Mouse (Mus musculus) brain, embryonic 18.5 days (tissue): Measurements from ENCODE around the gene Fam71a.

ENCODE experiments used
- DNase-seq: peaks from one replicate; pipeline ENCODE4 v3.0.0-alpha.2; 2012; ENCODE audit warnings: low read depth, low spot score

Gene Fam71a

DNA sequence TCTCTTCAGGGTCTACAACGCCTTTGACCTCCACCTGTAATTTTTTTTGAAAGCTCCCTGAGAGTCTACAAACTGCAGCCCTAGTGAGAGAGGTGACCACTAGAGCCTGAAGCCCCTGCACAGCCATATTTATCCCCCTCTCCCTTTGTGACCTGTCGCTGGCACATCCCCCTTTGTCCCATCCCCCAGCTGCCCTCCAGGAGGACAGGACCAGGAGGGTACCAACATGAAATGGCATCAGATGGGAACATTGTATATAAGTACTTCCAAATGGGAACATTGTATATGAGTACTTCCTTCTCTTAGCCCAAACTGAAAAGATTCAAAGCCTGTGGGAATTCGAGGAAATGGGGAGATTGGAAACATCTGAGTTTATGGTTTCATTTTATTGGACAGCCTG, at the start of gene Fam71a:
Fam71a (minus strand) TSS at position 101 of the 400 bp plus-strand sequence.
- DNase-seq: no peak

DNA sequence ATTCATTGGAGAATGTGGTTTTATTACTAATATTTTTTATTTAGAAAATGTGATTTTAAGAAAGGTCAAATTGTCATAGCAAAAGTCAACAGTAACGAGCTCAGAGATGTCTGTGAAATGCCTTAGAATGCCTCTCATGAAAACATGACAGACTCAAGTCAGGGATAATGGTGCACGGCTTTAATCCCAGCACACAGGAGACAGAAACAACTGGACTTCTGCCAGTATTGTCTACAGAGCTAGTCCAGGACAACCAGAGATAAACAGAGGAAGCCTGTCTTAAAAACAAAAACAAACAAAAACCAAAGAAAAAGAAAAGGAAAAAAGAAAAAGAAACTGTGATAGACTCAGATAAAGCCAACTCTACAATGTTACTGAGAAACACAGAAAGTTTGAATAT, 46.5 kb upstream of the Fam71a start:
- DNase-seq: no peak

GRCm38 (mm10) chr1:191205791-191206190, 41.2 kb upstream of the Fam71a start:
- no peak for DNase-seq

- no peak for DNase-seq
Measured at GRCm38 (mm10) chr1:191204876-191205275, 40.3 kb upstream of the Fam71a start.

DNA sequence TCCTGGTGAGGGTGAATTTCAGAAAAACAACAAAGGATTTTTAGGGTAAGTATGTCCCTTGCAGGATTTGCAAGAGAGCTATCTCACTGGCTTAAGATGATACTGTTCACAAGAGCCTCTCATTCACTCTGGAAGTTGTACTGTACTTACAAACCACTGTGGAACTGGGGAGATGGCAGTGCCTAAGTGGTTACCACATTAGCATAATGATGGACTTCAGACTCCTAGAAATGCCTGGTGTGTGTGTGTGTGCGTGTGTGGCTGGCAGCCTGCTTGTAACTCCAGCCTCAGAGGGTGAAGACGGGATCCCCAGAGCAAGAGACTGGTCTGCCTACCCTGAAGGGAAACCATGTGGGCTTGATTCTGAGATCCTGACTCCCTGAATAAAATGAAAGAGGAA, 38.9 kb upstream of the Fam71a start:
- no peak for DNase-seq

DNA sequence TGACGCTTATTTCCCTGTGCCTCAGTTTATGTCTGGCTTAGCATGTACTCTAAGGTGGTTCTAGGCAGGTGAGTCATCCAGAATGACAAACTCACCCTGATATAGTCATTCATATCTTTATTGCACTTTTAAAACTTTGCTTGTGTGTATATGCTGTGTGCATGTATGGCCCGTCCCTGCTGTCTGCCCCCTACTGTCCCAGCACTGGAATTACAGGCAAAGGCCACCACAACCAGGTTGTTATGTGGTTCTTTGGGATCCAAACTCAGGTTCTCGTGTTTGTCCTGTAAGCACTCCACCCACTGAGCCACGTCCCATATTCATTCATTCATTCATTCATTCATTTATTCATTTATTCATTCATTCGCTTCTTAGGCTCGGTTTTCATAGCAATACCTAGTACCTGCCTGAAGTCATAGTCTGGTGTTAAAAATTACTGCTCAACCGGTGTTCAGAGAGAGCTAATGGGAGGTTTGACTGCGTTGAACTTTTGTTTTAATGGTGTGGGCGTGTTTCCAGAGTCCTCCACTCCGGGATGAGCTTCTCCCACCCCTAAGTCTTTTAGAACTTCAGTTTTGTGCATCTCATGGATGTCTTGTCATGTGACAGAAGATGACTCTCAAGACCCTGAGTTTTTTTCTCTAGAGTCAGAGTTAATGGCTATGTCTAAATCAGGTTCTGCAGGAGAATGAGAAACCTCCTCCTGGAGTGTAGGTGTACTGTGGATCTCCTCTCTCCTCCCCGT, 37.8 kb upstream of the Fam71a start:
- DNase-seq: no peak

DNA sequence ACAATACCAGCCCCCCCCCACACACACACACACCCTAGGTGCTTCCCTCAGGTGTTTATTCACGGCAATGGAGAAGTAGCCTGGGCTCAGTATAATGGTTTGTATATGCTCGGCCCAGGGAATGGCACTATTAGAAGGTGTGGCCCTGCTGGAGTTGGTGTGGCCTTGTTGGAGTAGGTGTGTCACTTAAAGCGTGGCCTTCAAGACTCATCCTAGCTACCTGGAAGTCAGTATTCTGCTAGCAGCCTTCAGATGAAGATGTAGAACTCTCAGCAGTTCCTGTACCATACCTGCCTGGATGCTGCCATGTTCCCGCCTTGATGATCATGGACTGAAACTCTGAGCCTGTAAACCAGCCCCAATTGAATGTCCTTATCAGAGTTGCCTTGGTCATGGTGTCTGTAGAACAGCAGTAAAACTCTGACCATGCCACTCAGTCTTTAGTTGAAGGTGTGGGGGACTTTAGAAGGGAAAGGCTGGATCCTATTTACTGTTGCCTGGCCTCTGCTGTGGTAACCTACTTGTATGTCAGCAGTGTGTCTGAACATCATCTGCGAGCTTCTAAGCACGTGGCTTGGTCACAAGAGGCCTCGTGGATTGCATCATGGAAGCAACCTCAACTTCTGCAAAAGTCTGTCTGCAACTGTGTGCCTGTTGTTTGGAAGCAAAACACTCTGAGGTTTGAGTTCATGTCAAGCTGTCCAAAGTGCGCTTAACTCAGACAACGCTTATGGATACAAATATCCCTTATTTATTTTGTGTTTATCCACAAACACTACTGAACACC, 36.4 kb upstream of the Fam71a start:
- DNase-seq: no peak

DNA sequence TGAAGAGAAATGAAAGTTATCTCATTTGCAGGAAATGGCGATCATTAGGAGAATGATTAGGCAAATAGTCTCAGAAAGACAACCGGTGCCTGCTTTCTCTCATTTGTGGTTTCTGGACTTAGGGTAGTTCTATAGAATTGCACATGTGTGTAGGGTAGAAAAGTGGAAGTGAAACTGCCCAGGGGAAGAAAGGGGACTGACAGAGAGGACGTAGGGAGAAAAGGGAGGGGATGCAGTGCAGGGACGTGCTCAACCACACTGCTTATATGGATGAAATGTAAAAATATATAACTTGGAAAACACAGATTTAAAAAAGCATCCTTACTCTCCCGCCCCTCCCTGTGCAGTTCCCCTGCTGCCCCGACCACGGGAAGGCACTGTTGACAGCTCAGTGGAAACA, 33.3 kb upstream of the Fam71a start:
- DNase-seq: no peak

DNA sequence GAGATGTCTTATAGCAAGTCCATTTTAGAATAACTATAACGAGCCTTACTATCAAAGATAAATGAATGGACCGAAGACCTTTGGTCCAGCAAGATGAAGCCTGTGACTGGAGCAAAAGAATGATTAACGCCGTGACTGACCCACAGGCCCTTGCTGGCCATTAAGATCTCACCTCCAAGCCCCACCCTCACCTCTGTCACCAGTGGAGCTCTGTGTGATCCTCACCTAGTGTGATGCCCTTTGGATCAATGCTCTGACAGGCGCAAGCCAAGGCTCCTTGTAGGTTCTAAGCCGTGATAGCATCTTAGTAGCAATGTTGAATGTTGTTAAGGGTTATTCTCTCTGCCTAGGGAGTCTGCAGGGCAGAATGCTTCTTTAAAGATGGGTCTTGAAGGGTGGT, 31.4 kb upstream of the Fam71a start:
- DNase-seq: no peak

DNA sequence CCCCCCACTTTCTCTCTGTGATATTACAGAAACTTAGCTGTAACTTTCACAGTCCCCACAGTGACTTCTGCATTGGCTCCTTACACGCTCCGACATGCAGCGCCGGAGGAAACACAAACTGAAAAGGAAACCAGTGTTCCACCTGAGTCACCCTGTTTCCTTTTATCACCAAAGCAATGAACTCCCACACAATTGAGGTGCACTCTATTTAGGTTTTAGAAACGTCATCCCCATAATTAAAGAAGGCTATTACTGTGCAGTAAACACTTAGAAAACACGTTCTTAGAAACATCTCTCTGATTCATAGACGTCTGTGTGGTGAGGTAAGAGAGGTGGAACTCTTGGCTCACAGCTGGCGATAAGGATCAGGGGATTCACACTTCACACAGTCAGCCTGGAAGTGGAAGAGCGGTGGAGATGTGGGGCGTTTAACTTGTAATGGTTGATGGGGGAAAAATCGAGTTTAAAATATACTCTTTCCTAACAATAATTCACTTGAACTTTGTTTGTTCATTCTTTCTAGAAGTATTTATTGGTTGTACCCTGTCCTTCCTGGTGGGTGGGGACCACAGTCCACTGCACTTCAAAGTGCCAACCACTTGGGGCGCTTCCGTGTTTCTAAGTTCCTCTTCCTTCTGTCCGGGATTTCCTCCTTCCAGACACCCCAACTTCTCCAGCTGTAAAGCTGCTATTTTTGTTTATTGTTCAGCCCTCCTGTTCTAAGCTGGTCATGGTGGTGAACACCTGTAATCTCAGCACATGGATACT, 29.2 kb upstream of the Fam71a start:
- no peak for DNase-seq

DNA sequence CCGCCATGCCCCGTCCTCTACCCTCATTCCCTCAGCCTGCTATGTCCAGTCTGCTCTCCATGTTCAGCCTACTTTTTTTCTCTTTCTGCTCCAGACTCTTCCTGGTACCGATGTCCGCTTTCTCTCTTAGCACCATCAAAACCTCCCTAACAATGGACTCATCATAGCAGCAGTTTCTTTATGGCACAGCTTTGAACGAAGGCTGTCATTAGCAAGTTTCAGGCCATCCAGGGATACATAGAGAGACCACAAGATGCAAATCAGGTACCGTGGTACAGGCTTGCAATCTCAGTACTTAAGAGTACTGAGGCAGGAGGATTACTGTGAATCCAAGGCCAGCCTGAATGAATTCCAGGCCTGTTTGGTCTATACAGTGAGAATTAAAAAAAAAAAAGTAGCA, 28.1 kb upstream of the Fam71a start:
- DNase-seq: no peak

- DNase-seq: no peak
Measured at GRCm38 (mm10) chr1:191192213-191192612, 27.6 kb upstream of the Fam71a start.

DNA sequence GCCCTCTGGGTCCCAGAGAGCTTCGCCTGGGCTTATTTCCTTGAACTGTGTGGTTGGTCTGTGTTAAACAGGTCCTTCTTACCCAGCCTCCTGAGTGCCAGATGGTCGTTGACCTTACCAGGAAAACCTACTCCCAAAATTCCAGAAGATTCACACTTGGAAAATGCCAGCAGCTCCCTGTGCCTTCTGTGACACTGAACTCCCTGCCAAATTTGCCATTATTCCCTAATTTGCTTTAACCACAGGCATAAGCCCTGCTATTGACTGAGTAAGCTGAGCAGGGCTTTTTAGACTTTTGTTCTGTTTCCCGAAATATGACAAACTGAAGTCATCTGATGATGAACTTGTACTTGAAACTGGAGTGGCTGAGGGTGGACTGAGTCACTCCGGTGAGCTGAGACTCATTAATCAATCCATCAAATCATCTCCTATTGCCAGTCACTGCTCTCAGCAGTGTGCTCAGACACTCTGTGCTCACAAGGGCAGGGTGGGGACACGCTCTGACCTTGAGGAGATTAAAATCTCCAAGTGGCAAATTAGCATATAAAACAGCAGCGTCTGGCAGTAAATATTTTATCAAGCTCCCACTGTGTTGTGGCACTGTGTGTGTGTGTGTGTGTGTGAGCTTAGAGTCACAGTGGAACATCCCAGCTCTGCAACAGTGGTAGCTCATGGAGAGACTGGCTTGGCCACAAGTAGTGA, 25.2 kb upstream of the Fam71a start:
- DNase-seq: no peak

DNA sequence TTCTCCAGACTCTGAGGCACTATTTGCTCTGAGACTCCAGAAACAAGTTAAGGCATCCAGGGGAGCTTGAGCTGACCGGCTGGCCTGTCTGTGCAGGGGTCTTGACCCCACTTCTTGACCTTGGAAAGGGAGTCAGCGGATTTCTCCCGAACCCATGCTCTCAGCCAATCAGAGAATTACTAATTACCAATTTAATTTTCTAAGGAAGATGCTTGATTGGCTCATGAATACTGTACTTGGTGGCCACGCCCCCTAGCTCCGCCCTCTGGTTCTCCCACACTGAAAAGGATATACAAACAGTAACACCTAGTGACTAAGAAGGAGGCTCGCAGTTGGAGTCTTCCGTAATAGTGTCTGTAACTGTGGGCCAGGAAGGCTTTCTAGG, 21.8 kb upstream of the Fam71a start:
- DNase-seq: no peak

DNA sequence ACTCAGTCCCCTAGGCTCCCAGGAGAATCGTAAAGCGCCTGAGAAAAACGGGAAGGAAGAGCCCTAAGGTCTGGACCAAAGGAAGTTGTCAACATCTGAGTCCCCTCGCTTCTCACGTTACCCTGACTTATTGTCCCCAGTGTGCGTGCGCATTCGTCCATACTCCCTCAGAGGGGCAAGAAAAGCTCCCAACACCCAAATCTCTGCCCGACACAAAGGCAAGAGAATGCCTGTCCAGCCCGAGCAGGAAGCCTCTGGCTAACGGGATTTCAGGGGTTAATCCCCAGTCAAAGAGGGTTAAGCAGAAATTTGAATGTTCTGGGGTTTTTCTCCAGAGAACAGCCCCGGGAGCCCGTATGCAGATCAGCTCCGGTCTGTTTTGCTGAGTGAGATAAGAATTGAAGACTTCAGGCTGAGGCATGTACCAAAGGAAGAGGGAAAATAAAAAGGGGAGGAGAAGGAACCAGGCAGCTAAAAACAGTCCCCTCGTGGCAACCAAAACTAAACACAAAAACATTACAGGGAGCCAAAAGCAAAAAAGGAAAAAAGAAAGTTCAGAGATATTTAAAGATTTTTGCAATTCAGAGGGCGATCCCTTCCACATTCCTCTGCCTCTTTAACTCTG, 21.3 kb upstream of the Fam71a start:
- DNase-seq: no peak

- no peak for DNase-seq
Measured at GRCm38 (mm10) chr1:191184841-191185251, 20.2 kb upstream of the Fam71a start.

DNA sequence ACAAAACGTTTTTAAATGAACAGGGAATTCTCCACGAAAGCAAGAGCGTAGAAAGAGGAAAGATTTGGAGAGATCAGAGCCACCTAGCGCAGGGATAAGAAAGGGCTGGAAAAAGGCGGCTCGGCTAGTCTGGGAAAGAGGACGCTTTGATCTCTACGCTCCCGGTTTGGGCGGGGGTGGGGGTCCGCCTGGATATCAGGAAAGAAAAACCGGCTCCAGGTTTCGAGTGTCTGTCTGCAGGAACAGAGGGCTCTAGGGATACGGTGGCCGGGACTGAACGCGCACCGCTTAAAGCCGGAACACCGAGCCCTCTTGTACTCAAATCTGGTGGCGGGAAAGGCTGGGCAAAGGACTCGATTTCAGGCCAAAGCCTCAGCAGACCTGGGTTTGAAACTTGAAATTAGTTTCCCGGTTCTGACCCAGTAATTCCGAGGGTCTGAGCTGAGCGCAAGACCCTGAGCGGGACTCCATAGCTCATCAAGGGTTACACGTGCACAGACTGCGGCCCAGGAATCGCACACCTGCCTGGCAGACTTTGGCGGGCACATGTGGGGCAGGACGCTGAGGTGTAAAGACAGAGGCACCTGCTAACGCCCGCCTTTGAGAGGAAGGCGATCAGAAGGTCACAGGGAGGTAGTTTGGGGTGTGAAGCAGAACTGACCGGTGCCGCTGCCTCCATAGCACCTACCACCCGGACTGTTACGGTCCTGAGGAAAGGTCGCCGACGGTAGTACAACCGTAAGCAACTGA, 19.6 kb upstream of the Fam71a start:
- DNase-seq: no peak

- DNase-seq: peak; percentile 46
Measured at GRCm38 (mm10) chr1:191183163-191184065, 18.8 kb upstream of the Fam71a start.

GRCm38 (mm10) chr1:191182431-191183162, 18.0 kb upstream of the Fam71a start:
- DNase-seq: no peak
